Mouse (Mus musculus): ENCODE measurements around the gene Ptpn12. TPM values are rescaled to one million over a fixed set of nuclear protein-coding genes. Genes with fewer than 3 reads are reported as not detected.

The Ptpn12 gene
- polyA plus RNA-seq, 1 experiment, result 35.9 TPM

GRCm38 (mm10) chr5:20955114-20955835 lies 100.4 kb downstream of the Ptpn12 start:
- H3K4me1 ChIP-seq (ENCODE audit: control insufficient read depth, insufficient read depth, low read length), result peaks cover 11% of the 10 kb centered on the region; the same call in 1 of the 2 replicates
- WGBS, result 45% methylated on average over 13 of the region's 13 CpGs
- TF ChIP-seq POLR2A (IDR thresholded peaks at IDR 0.05; ENCODE audit: low read depth, low read length) (no peak), CTCF (conservative IDR thresholded peaks at IDR 0.05; ENCODE audit: insufficient read depth, insufficient read length, low read depth, low read length) (no peak)
- H3K36me3 ChIP-seq (ENCODE audit: control insufficient read depth, insufficient read depth, low read length), result no peaks in the 10 kb centered on the region
- no peak overlapping the region for H3K27ac ChIP-seq (ENCODE audit: insufficient read depth, low read depth, low read length)
- no peak overlapping the region for H3K4me3 ChIP-seq (ENCODE audit: insufficient read depth, low read depth, low read length)
- no peaks in the 10 kb centered on the region for H3K27me3 ChIP-seq (replicated peaks; ENCODE audit: control insufficient read depth, insufficient read depth, low read length)
- DNase-seq, result no peak

- H3K27me3 ChIP-seq (replicated peaks; ENCODE audit: control insufficient read depth, insufficient read depth, low read length), result no peaks in the 10 kb centered on the region
- H3K36me3 ChIP-seq (ENCODE audit: control insufficient read depth, insufficient read depth, low read length), result no peaks in the 10 kb centered on the region
- DNase-seq, result no peak
- H3K4me3 ChIP-seq (ENCODE audit: insufficient read depth, low read depth, low read length), result peak overlapping the region; percentile 72; the same call in 1 of the 2 replicates
- 20% methylated on average over 9 of the region's 9 CpGs for WGBS
- TF ChIP-seq CTCF (conservative IDR thresholded peaks at IDR 0.05; ENCODE audit: insufficient read depth, insufficient read length, low read depth, low read length) (no peak), POLR2A (IDR thresholded peaks at IDR 0.05; ENCODE audit: low read depth, low read length) (no peak)
- H3K4me1 ChIP-seq (ENCODE audit: control insufficient read depth, insufficient read depth, low read length), result peaks cover 11% of the 10 kb centered on the region; the same call in 1 of the 2 replicates
- H3K27ac ChIP-seq (ENCODE audit: insufficient read depth, low read depth, low read length), result peak overlapping the region; percentile 94
Observed at GRCm38 (mm10) chr5:20952337-20952925, 103.3 kb downstream of the Ptpn12 start.

DNA sequence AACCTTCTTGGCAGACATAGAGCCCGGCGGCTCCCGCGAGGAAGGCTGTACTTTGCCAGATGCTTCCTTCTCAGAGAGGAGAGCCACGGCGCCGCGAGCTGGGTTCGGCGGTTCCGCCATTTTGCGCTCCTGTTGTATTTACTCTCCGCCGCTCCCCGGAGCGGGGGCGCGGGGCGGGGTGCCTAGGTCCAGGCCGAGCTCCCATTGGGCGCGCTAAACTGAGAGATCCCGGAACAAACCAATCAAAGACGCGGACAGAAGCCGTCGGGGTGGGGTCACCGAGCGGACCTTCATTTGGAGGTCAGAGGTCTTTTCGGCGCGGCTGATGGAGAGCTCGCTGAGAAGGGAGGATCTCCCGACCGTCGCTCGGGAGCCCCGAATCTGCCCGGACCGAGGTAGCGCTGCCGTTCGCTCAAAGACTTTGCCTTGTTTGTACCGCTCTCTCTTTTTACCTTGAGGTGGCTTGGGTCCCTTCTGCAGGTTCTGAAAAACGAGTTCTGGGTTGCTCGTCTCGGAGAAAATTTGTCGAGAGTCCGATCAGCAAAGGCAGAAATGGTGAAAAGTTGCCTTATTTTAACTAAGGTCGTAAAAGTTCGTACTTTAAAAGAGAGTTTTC lies 103.9 kb downstream of the Ptpn12 start:
- 1% methylated on average over 51 of the region's 51 CpGs for WGBS
- peaks cover 13% of the 10 kb centered on the region for H3K4me1 ChIP-seq (ENCODE audit: control insufficient read depth, insufficient read depth, low read length)
- TF ChIP-seq POLR2A (IDR thresholded peaks at IDR 0.05; ENCODE audit: low read depth, low read length) (no peak), CTCF (conservative IDR thresholded peaks at IDR 0.05; ENCODE audit: insufficient read depth, insufficient read length, low read depth, low read length) (no peak)
- DNase-seq, result peak; percentile 99
- H3K27me3 ChIP-seq (replicated peaks; ENCODE audit: control insufficient read depth, insufficient read depth, low read length), result no peaks in the 10 kb centered on the region
- H3K4me3 ChIP-seq (ENCODE audit: insufficient read depth, low read depth, low read length), result peak overlapping the region; percentile 97
- H3K27ac ChIP-seq (ENCODE audit: insufficient read depth, low read depth, low read length), result peak overlapping the region; percentile 97
- H3K36me3 ChIP-seq (ENCODE audit: control insufficient read depth, insufficient read depth, low read length), result no peaks in the 10 kb centered on the region

- Histone ChIP-seq H3K4me3 (ENCODE audit: insufficient read depth, low read depth, low read length) (peak overlapping the region; percentile 97), H3K36me3 (ENCODE audit: control insufficient read depth, insufficient read depth, low read length) (no peaks in the 10 kb centered on the region), H3K27me3 (replicated peaks; ENCODE audit: control insufficient read depth, insufficient read depth, low read length) (no peaks in the 10 kb centered on the region), H3K4me1 (ENCODE audit: control insufficient read depth, insufficient read depth, low read length) (peaks cover 16% of the 10 kb centered on the region), H3K27ac (ENCODE audit: insufficient read depth, low read depth, low read length) (peak overlapping the region; percentile 97)
- peak; percentile 66 for DNase-seq
- under 1% methylated on average over 75 of the region's 88 CpGs for WGBS
- TF ChIP-seq POLR2A (IDR thresholded peaks at IDR 0.05; ENCODE audit: low read depth, low read length), result no peak
- no peak for TF ChIP-seq CTCF (conservative IDR thresholded peaks at IDR 0.05; ENCODE audit: insufficient read depth, insufficient read length, low read depth, low read length)
Observed at GRCm38 (mm10) chr5:20950855-20951650, 104.7 kb downstream of the Ptpn12 start.

DNA sequence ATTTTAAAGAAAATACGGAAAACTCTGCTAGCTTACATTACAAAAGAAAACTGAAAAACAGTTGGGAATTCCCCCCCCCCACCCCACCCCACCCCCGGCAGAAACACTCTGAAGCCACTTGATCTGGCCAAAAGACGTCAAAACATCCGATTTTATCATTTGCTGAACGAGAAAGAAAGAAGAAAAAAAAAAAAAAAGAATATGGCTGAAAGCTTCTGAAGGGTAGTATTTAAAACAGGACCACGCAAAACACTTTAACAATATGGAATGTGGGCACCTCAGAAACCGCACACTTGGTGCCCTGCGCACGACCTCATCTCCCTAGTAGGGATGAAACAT lies 105.2 kb downstream of the Ptpn12 start:
- peak overlapping the region; percentile 97 for H3K4me3 ChIP-seq (ENCODE audit: insufficient read depth, low read depth, low read length)
- WGBS, result 1% methylated on average over 9 of the region's 9 CpGs
- H3K27me3 ChIP-seq (replicated peaks; ENCODE audit: control insufficient read depth, insufficient read depth, low read length), result no peaks in the 10 kb centered on the region
- no peaks in the 10 kb centered on the region for H3K36me3 ChIP-seq (ENCODE audit: control insufficient read depth, insufficient read depth, low read length)
- DNase-seq, result no peak
- H3K27ac ChIP-seq (ENCODE audit: insufficient read depth, low read depth, low read length), result no peak overlapping the region; the same call in 1 of the 2 replicates
- peaks cover 15% of the 10 kb centered on the region for H3K4me1 ChIP-seq (ENCODE audit: control insufficient read depth, insufficient read depth, low read length)
- TF ChIP-seq CTCF (conservative IDR thresholded peaks at IDR 0.05; ENCODE audit: insufficient read depth, insufficient read length, low read depth, low read length) (no peak), POLR2A (IDR thresholded peaks at IDR 0.05; ENCODE audit: low read depth, low read length) (no peak)

- DNase-seq, result no peak
- TF ChIP-seq CTCF (conservative IDR thresholded peaks at IDR 0.05; ENCODE audit: insufficient read depth, insufficient read length, low read depth, low read length) (no peak), POLR2A (IDR thresholded peaks at IDR 0.05; ENCODE audit: low read depth, low read length) (no peak)
- Histone ChIP-seq H3K4me1 (ENCODE audit: control insufficient read depth, insufficient read depth, low read length) (peaks cover 18% of the 10 kb centered on the region), H3K27me3 (replicated peaks; ENCODE audit: control insufficient read depth, insufficient read depth, low read length) (no peaks in the 10 kb centered on the region), H3K27ac (ENCODE audit: insufficient read depth, low read depth, low read length) (no peak overlapping the region), H3K36me3 (ENCODE audit: control insufficient read depth, insufficient read depth, low read length) (no peaks in the 10 kb centered on the region), H3K4me3 (ENCODE audit: insufficient read depth, low read depth, low read length) (no peak overlapping the region; the same call in 1 of the 2 replicates)
- 3% methylated on average over 5 of the region's 5 CpGs for WGBS
Observed at GRCm38 (mm10) chr5:20950093-20950492, 105.6 kb downstream of the Ptpn12 start.

All from kidney, adult 2 months (tissue).